Mouse (Mus musculus): ENCODE data around the gene Mapk11.

Gene Mapk11

DNA sequence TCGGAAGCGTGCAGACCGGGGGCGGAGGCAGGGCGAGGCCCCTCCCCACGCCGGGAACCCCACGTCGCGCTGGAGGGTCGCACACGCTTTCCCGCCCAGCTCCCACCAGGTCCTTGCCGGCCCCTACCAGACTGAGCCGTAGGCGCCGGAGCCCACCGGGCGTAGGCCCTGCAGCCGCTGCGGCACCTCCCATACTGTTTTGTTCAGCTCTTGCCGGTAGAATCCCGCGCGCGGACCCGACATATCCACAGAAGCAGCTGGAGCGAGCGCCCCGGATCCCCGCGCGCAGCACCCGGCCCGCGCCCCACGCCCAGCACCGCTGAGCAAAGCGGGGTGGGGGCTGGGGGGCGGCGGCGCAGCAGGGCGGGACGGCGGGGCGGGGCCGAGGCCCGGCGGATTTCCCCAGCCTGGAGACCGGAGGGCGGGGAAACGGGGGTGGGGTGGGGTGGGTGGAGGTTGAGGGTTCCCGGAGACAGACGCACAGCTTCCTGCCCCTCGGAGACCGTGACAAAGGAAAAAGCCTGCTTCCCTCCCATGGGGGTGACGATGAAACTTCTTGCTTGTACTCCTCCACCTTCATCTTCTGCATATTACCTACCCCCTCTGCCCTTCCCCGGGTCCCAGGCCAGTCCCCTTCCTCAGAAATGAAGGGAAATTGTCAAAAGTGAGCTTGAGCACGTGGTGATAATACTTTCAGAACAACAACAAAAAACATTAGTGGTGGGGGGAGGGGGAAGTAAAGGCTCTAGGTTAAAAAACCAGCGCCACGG is at the start of gene Mapk11:
Gene Mapk11, minus strand, starts transcription at position 358 of the 770 bp plus-strand sequence.
- Histone ChIP-seq H3K36me3 (ENCODE audit: control insufficient read depth, insufficient read depth, low read length, poor library complexity, severe bottlenecking) (no peaks in the 10 kb centered on the region), H3K27me3 (ENCODE audit: control insufficient read depth, insufficient read depth, low read length, poor library complexity, severe bottlenecking) (no peaks in the 10 kb centered on the region)
- DNase-seq (ENCODE audit: low read depth, low spot score): peak; percentile 67

DNA sequence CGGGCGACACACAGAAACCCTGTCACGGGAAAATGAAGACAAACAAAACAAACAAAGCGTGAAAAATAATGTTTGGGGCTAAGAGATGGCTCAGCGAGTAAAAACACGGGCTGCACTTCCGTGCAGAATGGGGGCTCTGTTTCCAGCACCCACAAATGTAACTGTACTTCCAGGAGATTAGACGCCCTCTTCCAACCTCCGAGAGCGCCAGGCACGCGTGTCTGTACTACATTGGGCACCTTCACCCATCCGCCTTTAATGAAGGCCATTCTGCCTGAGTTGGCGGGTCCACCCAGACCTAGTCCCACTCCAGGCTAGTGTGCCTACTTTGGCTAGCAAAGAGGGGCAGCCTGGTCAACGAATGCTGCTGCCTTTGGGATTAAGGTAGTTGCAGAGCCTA is 47.6 kb upstream of the Mapk11 start:
- DNase-seq (ENCODE audit: low read depth, low spot score): no peak
- Histone ChIP-seq H3K27me3 (ENCODE audit: control insufficient read depth, insufficient read depth, low read length, poor library complexity, severe bottlenecking) (no peaks in the 10 kb centered on the region), H3K36me3 (ENCODE audit: control insufficient read depth, insufficient read depth, low read length, poor library complexity, severe bottlenecking) (no peaks in the 10 kb centered on the region)

GRCm38 (mm10) chr15:89196313-89196706 is 46.9 kb upstream of the Mapk11 start, which contains the start of gene Dennd6b:
TSS of gene Dennd6b (minus strand) at chr15:89196496.
- H3K36me3 ChIP-seq (ENCODE audit: control insufficient read depth, insufficient read depth, low read length, poor library complexity, severe bottlenecking): no peaks in the 10 kb centered on the region
- peak; percentile 98 for DNase-seq (ENCODE audit: low read depth, low spot score)
- no peaks in the 10 kb centered on the region for H3K27me3 ChIP-seq (ENCODE audit: control insufficient read depth, insufficient read depth, low read length, poor library complexity, severe bottlenecking)

GRCm38 (mm10) chr15:89195690-89196312 is 46.4 kb upstream of the Mapk11 start:
- peak; percentile 87 for DNase-seq (ENCODE audit: low read depth, low spot score)
- no peaks in the 10 kb centered on the region for H3K36me3 ChIP-seq (ENCODE audit: control insufficient read depth, insufficient read depth, low read length, poor library complexity, severe bottlenecking)

GRCm38 (mm10) chr15:89195261-89195681 is 45.8 kb upstream of the Mapk11 start:
- H3K27me3 ChIP-seq (ENCODE audit: control insufficient read depth, insufficient read depth, low read length, poor library complexity, severe bottlenecking): no peaks in the 10 kb centered on the region
- H3K36me3 ChIP-seq (ENCODE audit: control insufficient read depth, insufficient read depth, low read length, poor library complexity, severe bottlenecking): no peaks in the 10 kb centered on the region
- DNase-seq (ENCODE audit: low read depth, low spot score): no peak

More at GRCm38 (mm10) chr15:89195690-89196312, 46.4 kb upstream of the Mapk11 start:
- H3K27me3 ChIP-seq (ENCODE audit: control insufficient read depth, insufficient read depth, low read length, poor library complexity, severe bottlenecking): no peaks in the 10 kb centered on the region

GRCm38 (mm10) chr15:89184937-89185227 is 35.5 kb upstream of the Mapk11 start:
- no peak for DNase-seq (ENCODE audit: low read depth, low spot score)
- Histone ChIP-seq H3K27me3 (ENCODE audit: control insufficient read depth, insufficient read depth, low read length, poor library complexity, severe bottlenecking) (no peaks in the 10 kb centered on the region), H3K36me3 (ENCODE audit: control insufficient read depth, insufficient read depth, low read length, poor library complexity, severe bottlenecking) (no peaks in the 10 kb centered on the region)

DNA sequence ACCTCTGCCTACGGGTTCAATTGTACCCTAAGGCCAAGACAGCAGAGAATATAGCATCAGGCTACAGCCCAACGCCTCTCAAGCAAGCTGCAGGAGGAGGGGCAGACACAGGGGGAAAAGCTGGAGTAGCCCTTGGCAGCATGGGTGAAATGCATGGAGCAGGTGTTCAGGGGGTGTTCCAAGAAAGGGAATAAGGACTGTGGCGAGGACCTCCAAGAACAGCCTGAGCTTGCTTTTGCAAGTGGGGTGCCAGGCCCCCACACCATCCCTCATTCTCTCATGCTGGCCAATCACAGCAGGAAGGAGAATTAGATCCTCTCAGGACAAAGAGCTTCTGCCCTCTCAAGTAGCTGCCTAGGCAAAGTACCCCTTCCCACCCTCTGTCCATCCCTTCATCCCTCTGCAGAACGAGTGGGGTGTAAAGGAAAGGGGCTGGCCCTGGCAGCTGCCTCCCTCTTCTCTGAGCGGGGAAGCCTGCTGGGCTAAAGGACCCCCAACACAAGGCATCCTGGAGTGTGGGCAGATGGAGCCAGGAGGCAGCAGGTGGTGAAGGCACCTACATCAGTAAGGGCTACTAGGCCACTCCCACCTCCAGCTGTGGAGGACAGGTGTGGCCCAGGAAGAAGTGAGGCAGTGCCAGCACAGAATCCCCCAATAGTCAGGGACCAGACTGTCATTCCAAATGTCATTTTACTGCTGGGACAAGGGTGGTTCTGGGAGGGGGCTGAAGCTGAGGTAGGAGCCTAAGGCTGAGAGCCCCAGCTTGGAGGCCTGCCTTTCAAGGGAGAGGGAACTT is 34.9 kb upstream of the Mapk11 start:
- no peak for DNase-seq (ENCODE audit: low read depth, low spot score)
- no peaks in the 10 kb centered on the region for H3K27me3 ChIP-seq (ENCODE audit: control insufficient read depth, insufficient read depth, low read length, poor library complexity, severe bottlenecking)
- H3K36me3 ChIP-seq (ENCODE audit: control insufficient read depth, insufficient read depth, low read length, poor library complexity, severe bottlenecking): no peaks in the 10 kb centered on the region

DNA sequence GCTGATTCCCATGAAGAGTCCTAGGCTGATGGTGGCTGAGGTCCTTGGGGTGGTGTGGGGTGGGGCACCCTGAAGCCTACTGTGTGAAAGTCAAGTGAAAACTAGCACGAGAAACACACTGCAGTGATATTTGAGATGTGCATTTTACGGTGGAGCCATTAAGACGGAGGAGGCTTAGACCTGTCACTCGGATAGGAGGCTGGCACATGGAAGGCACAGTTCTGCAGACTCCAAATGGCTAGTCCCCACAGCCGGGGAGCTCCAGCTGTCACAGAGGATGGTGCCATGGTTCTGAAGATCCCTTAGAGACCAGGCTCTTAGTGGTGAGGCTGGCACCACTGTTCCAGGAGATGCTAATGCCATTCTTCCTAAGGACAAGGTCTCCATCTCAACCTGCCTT is 33.4 kb upstream of the Mapk11 start:
- H3K27me3 ChIP-seq (ENCODE audit: control insufficient read depth, insufficient read depth, low read length, poor library complexity, severe bottlenecking): no peaks in the 10 kb centered on the region
- DNase-seq (ENCODE audit: low read depth, low spot score): no peak
- no peaks in the 10 kb centered on the region for H3K36me3 ChIP-seq (ENCODE audit: control insufficient read depth, insufficient read depth, low read length, poor library complexity, severe bottlenecking)

GRCm38 (mm10) chr15:89182328-89182741 is 32.9 kb upstream of the Mapk11 start:
- no peak for DNase-seq (ENCODE audit: low read depth, low spot score)
- Histone ChIP-seq H3K36me3 (ENCODE audit: control insufficient read depth, insufficient read depth, low read length, poor library complexity, severe bottlenecking) (no peaks in the 10 kb centered on the region), H3K27me3 (ENCODE audit: control insufficient read depth, insufficient read depth, low read length, poor library complexity, severe bottlenecking) (no peaks in the 10 kb centered on the region)

GRCm38 (mm10) chr15:89181561-89182270 is 32.3 kb upstream of the Mapk11 start:
- Histone ChIP-seq H3K36me3 (ENCODE audit: control insufficient read depth, insufficient read depth, low read length, poor library complexity, severe bottlenecking) (no peaks in the 10 kb centered on the region), H3K27me3 (ENCODE audit: control insufficient read depth, insufficient read depth, low read length, poor library complexity, severe bottlenecking) (no peaks in the 10 kb centered on the region)
- DNase-seq (ENCODE audit: low read depth, low spot score): no peak

DNA sequence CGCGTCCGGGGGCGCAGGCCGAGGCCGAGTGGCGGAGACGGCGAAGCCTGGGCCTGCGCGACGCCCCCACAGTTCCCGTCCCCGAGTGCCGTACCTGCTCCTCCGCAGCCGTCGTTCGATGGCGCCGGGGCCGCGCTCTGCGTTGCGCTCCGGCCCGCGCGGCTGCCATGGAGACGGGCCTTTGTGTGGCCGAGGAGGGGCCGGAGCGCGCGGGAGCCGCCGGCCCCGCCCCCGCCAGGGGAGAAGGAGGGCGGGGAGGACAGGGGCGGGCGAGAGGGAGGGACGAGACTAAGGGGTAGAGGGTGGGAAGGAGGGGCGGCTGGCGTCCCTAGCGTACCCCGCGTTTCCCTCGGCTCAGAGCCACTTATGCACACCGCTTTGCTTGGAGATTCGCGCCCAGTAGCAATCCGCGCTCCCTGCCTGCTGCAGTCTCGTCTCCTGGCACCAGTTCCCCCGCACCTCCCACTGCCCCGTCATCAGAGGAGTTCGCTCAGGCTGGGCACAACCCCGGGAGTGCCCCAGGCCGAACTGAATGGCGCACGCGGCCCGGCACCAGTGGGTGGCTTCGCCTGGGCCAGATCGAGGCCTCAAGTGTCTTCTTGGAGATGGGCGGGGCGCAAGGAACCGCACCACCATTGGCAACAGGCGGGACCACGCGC is 31.3 kb upstream of the Mapk11 start, which contains the start of gene Plxnb2:
Gene Plxnb2, minus strand, starts transcription at position 218 of the 659 bp plus-strand sequence.
- H3K36me3 ChIP-seq (ENCODE audit: control insufficient read depth, insufficient read depth, low read length, poor library complexity, severe bottlenecking): no peaks in the 10 kb centered on the region
- no peaks in the 10 kb centered on the region for H3K27me3 ChIP-seq (ENCODE audit: control insufficient read depth, insufficient read depth, low read length, poor library complexity, severe bottlenecking)
- DNase-seq (ENCODE audit: low read depth, low spot score): peak; percentile 58

GRCm38 (mm10) chr15:89180081-89180541 is 30.7 kb upstream of the Mapk11 start:
- no peaks in the 10 kb centered on the region for H3K27me3 ChIP-seq (ENCODE audit: control insufficient read depth, insufficient read depth, low read length, poor library complexity, severe bottlenecking)
- peak; percentile 17 for DNase-seq (ENCODE audit: low read depth, low spot score)
- no peaks in the 10 kb centered on the region for H3K36me3 ChIP-seq (ENCODE audit: control insufficient read depth, insufficient read depth, low read length, poor library complexity, severe bottlenecking)

DNA sequence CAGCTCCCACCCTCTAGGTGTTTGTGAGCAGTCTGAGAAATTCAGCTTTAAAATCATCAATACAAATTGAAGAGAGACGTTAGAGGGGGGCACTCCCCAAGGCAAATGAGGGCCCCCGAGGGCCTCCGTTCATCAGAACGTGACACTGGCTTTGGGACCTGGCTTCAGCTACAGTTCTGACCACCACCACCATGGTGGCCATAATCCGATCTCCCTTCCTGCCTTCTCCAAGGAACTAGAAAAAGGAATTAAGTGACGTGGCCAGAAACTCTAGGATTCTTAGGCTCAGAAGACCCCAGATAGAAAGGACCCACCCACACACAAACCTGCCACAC is 30.2 kb upstream of the Mapk11 start:
- DNase-seq (ENCODE audit: low read depth, low spot score): no peak
- Histone ChIP-seq H3K27me3 (ENCODE audit: control insufficient read depth, insufficient read depth, low read length, poor library complexity, severe bottlenecking) (no peaks in the 10 kb centered on the region), H3K36me3 (ENCODE audit: control insufficient read depth, insufficient read depth, low read length, poor library complexity, severe bottlenecking) (no peaks in the 10 kb centered on the region)

GRCm38 (mm10) chr15:89178954-89179629 is 29.7 kb upstream of the Mapk11 start:
- DNase-seq (ENCODE audit: low read depth, low spot score): no peak
- no peaks in the 10 kb centered on the region for H3K36me3 ChIP-seq (ENCODE audit: control insufficient read depth, insufficient read depth, low read length, poor library complexity, severe bottlenecking)
- H3K27me3 ChIP-seq (ENCODE audit: control insufficient read depth, insufficient read depth, low read length, poor library complexity, severe bottlenecking): no peaks in the 10 kb centered on the region

Measured in splenic B cell, adult 2 months (primary cell).